Mouse (Mus musculus) B cell, adult 2 months (primary cell): ENCODE measurements around the gene Hmgb1.

Experiments used
- DNase-seq, 2 experiments: peaks; one replicate each; pipeline ENCODE4 v3.0.0; 2022

The Hmgb1 gene

DNA sequence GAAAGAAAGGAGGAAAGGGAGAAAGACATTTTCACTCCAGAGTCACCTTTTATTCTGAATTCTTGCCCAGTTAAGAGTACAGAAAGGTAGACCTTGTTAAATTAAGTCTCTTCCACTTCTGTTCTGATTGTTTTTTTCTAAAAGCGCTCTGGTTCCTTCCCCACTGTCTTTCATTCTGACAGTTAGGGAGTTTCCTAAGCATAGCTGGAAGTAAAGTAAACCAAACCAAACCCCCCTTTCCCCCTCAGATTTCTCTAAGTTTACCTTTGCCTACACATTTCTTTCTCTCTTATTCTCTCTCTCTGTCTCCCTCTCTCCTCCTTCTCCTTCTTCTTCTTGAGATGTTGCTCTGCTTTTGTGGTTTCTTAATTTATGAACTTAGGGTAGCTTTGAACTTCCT lies 85.3 kb downstream of the Hmgb1 start:
- no peak for DNase-seq

DNA sequence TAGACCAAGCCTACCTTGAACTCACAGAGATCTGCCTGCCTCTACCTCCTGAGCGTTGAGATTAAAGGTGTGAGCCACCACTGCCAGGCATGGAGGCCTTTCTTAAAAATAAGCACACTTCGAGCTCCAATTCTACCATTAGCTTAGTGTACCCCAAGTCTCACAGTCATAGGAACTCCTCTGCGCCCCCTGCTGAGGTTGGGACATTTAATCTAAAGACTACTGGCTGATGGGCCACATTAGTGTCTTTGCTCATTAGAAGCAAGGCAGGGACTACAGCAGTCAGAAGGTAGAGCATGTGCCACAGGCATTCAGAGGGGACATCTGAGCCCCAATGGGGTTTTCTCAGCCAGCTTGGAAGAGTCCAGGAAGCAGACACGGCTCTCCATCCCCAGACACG lies 86.4 kb downstream of the Hmgb1 start:
- DNase-seq: no peak

DNA sequence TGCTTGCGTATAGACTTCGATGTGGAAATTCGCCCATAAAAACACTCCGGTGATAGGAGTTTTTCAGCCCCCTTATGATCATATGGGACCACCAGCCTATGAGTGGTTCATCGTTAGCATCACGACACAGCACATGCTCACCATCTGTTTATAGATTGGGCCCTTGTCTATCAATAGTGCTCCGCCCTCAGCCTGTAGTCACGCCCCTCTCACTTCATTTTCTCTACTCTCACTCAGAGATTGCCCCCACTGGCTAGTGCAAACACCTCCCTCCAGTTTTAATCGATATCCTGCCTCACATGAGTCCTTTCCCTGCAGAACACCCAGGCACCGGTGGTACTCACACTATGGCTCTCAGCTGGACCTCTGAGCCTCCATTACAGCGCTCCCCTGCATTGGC lies 88.0 kb downstream of the Hmgb1 start:
- no peak for DNase-seq

DNA sequence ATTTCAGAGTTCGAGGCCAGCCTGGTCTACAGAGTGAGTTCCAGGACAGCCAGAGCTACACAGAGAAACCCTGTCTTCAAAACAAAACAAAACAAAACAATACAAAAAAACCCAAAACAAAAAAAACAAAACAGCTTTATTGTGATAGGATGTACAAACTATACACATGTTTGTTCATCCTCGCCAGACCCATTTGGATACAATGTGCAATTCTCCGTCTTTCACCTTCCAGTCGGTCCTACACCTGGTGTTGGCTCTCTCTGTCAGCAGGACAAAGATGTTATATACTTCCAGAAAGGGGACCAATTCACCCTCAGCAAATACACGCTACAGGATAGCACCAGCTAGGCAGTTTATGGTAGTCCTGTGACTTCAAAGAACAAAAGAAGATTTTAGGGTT lies 91.4 kb downstream of the Hmgb1 start:
- no peak for DNase-seq

DNA sequence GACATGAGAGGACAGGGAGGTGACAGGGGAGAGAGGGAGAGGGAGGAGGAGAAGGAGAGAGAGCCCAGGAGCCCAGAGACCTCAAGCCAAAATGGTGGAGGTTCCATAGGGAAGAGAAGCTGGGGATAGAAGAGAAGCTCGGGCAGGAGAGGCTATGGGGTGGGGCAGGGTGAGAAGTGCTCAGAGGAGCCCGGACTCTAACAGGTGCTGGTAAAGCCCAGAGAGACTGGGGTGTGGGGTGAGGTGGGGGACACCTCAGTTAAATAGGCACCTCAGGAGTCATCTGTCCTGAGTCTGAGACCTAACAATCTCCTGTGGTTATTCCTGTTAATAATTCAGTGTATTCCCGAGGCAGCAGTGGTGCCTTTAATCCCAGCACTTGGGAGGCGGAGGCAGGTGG lies 91.8 kb downstream of the Hmgb1 start:
- no peak for DNase-seq

DNA sequence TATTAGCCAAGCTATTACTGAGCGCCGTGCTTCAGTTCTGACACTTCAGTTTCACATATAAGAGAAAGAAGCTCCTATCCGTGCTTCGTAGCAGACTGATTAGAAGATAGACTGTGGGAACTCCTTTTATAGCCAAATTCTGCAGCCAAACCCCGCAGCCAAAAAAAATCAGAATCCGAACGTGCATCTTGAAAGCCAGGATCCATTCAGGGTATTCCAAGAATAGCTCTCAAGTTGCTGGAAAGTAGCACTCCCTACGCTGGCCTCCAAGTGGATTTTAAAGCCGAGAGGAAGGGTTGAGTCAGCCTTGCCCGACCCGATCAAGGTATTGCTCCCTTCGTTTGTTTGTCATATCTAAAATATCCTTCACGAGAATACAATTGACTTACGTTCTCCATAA lies 93.0 kb downstream of the Hmgb1 start:
- DNase-seq: no peak

DNA sequence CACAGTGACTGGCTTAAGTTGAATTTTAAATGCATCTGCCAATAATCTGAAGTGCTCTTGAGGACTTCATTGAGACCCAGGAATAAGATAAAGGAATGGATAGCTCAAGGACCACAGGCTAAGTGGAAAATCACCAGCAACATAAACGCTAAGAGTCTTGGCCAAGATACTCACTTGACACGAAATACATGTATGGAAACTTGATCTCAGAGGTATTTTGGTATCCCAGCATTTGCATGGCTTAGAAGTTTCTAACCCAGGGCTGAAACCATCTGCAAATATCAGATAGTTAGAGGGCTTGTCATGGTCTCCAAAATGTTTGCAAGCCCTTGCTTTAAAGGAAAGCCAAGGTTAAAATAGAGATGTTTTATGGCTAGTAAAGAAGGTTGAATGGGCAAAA lies 94.4 kb downstream of the Hmgb1 start:
- DNase-seq: no peak

DNA sequence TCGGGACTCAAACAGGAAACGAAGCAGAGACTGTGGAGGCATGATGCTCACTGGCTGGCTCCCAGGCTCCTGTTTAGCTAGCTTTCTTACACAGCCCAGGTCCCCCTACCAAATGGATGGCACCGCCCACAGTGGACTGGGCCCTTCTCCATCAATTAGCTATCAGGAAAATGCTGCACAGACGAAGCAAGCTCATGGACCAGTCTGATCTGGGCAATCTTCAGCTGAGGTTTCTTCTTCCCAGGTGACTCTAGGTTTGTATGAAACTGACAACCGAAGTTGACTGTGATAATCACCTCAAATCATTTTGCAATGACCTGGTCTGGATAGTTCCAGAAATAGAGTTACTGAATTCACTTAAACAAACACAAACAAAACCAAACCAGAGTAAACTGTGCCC lies 94.8 kb downstream of the Hmgb1 start:
- DNase-seq: no peak

DNA sequence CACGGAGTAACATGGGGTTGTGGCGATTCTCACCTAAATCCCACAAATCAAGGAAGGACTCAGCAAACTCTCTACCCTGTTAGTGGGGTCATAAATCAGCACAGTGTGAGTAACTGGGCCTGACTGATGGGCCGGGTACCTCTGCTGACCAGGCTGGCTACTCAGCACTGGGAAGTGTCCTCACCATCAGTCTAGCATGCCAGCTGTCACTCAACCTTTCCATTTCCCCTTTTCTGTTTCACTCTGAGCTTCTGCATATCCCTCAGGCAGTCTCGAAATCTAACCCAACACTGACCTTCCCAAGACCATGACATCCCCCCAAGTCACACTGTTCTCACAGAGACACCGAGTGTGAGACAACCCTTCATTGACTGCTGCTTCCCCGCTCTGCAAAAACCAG lies 95.4 kb downstream of the Hmgb1 start:
- DNase-seq: peak; percentile 67 to 70

DNA sequence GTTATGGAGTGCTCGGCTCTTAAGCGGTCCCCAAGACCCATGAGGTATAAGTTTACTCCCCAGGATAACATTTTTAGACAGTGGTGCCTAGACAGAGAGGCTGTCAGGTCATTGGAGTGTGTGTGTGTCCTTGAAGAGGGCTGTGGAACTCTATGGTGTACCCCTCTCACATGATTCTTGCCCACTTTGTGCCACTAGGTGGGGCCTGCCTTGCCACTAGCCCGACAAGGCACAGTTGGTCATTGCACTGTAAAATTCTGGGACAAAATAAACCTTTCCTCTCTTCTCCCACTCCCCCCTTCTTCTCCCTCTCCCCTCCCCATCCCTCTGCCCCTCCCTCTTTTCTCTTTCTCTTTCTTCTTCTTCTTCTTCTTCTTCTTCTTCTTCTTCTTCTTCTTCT lies 96.1 kb downstream of the Hmgb1 start:
- DNase-seq: peak in 1 of 2 experiments; percentile 20

DNA sequence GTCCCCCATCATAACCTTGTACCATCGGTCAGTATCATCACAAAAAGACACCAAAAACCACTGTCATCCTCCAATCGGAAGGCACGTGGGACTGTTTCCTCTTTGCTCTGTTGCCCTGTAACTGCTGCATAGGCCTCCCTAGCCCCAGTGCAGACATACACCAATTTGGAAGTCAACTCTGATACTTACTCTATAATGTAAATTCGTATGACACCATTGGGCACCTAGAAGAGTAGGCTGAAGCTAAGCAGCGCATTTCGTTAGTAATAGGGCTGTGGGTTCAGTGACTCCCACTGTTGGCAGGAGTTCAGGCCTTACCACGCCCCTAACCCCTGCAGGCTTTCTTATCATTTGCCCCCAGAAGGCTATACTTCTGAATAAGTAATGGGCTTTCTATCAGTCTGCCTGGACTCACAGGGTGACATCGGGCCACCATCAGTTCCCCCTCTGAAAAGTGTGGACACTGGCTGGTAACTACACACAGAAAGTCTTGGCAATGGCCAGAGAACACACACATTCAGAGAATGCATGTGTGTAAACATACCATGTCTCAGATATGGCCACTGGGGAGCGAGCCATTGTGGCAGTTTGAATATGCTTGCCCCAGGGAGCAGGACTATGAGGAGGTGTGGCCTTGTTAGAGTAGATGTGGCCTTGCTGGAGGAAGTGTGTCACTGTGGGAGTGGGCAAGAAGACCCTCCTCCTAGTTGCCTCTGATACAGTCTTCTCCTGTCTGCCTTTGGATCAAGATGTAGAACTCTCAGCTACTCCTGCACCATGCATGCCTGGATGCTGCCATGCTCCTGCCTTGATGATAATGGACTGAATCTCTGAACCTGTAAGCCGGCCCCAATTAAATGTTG lies 97.7 kb downstream of the Hmgb1 start:
- DNase-seq: no peak

DNA sequence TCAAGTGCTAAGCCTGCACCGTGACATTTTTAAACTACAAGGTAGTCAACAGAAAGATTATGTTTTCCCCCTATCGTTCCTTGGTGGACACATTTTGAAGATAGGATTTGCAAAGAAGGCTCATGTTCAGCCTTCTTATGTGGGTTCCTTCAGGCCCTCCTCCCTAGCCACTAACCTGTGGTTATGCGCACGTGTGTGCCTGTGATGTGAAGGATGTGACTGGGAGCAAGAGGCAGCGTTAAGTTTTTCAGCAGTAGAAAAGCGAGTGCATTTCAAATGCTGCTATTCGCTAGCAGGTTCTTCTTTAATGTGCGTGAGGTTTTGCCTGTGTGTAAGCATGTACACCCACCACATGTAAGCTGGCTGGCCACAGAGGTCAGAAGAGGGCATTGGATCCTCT lies 103.8 kb downstream of the Hmgb1 start:
- no peak for DNase-seq

DNA sequence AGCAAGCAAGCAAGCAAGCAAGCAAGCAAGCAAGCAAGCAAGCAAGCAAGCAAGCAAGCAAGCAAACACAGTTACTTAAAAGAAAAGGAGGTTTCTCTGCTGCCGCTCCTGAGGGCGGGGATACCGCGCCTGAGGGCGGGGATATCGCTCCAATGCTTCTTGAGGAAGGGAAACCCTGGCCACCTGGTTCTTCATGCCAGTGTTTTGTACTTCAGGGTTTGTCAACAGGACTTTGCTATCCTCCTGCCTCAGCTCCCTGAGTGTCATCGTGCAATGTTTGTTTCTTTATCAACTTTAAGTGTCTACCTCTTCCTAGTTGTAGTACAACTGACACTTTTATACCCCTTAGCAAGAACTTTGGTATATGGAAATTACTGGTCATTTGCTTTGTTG lies 104.5 kb downstream of the Hmgb1 start:
- no peak for DNase-seq

DNA sequence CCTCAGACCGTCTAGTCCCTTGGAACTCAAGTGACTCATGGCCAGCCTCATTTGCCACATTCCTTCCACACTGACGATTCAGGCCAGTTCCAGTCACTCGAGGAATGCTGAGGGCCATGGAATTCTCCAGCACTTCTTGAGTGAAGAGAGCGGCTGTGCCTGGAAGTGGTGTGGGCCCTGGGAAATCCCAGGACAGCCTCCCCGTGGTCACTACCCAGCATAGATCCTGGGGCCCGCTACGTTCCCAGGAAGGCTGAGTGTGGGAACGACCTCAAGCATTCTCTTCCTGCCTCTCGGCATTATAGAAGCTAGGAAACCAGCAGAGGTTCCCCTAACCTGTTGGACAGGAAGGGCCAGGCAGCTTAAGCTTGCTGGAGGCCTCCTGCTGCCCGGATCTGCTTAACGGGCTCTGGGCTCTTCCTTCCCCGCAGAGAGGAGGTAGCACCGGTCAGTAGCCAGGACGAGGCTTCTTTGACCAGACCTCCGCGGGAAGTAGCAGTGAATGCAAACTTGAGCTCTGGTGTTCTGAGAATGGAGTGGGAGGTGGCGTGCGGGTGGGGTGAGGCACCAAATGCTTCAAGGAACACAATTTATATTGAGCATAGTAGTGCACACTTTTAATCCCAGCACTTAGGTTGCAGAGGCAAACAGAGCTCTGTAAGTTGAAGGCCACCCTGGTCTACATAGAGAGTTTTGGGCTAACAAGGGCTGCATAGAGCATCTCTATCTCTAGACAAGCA lies 105.1 kb downstream of the Hmgb1 start:
- DNase-seq: no peak

DNA sequence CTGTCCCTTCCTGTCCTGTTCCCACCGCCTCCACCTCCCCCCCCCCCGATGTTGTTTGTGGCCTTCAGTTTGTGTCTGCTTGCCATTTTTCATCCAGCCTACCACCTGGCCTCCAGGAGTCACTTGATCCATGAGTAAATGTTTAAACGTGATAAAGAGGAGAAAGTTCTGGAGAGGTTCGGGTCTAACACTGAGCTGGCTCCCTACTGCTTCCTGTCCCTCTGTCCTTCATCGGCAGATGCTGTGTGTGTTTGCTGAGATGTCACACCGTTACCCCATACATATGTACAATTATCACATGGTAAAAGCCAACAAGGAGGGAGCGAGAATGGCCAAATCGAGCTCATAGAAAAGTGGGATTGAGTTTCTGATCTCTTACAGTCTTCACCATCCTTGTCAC lies 107.2 kb downstream of the Hmgb1 start:
- DNase-seq: no peak

DNA sequence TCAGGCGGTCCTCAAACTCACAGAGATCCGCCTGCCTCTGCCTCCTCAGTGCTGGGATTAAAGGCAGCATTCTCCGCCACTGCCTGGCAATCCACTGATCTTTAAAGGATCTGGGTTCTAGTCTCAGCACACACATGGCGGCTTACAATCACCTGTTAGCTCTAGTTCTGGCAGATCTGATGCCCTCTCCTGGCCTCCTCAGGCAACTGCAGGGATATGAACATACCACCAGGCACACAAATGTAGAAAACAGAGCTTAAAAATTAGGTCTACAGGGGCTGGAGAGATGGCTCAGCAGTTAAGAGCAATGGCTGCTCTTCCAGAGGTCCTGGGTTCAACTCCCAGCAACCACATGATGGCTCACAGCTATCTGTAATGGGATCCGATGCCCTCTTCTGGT lies 112.7 kb downstream of the Hmgb1 start:
- DNase-seq: no peak

DNA sequence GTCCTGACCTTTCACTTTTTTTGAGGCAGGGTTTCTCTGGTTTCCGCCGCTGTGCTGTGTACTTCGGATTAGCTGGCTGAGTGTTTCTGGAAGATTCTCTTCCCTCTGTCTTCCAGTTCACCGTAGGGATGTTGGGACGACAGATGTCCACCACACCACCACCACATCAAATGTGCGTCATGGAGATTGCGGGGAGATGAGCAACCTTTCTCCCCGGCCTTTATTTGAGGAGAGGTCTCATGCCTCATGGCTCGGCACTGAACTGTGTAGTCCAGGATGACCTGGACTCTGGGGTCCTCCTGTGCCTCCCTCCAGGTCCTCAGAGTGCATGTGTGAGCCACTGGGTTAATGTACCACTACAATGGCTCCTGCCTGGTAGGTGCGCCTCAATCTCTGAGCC lies 115.5 kb downstream of the Hmgb1 start:
- no peak for DNase-seq

DNA sequence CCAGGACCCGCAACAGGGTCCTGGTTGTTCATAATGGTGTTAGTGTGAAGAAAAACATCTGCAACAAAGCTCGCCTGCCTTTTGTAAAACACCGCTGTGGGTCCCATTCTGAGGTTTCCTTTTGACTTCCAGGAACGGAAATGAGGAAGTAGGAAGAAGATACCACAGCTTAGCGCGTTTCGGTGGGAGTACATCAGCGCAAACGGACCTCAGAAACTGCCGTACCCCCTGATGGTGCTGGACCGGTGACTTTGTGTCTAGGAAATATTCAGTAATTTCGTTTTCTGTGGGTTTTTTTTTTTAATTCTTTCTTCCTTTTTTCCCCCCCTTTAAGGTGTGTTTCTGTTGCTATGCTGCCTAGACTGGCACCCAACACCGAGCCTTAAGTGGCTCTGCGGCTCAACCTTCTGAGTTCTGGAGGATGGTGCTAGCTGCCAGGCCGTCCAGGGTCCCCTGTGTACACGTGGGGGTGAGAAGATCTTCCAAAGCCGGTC lies 116.0 kb downstream of the Hmgb1 start:
- DNase-seq: peak; percentile 25 to 30

DNA sequence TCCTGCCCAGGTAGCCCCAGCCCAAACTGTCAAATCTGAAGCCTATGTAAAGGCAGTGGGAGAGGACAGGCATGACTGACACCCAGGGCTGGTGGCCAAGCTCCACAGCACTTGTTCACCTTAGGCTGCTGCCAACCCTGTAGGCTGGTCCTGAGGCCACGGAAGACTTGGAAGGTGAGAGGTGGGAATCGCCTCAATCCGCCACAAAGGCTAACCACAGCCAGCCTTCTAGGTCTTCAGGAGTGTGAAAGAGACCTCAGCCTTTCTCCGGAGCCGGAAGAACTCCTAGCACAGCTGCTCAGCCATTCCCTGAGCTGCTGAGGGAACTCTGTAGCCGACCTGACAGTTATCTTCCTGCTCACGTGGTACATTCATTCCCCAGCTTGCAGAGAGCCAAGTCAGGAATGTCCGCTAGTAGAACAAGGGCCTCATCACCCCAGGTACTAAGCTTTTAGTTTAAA lies 116.8 kb downstream of the Hmgb1 start:
- DNase-seq: no peak

DNA sequence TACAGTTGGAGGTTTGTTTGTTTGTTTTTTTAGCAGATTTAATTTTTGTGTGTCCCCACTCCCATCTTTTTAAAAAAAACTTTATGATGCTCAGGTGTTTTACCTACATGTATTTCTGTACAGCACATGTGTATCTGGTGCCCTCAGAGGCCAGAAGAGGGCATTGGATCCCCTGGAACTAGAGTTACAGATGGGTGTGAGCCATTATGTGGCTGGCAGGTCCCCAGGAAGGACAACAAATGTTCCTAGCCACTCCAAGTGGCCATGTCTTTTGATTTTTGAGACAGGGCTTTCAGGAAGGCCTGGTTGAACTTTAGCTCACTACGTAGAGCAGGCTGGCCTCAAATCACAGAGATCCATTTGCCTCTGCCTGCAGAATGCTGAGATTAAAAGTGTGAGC lies 121.5 kb downstream of the Hmgb1 start:
- no peak for DNase-seq

DNA sequence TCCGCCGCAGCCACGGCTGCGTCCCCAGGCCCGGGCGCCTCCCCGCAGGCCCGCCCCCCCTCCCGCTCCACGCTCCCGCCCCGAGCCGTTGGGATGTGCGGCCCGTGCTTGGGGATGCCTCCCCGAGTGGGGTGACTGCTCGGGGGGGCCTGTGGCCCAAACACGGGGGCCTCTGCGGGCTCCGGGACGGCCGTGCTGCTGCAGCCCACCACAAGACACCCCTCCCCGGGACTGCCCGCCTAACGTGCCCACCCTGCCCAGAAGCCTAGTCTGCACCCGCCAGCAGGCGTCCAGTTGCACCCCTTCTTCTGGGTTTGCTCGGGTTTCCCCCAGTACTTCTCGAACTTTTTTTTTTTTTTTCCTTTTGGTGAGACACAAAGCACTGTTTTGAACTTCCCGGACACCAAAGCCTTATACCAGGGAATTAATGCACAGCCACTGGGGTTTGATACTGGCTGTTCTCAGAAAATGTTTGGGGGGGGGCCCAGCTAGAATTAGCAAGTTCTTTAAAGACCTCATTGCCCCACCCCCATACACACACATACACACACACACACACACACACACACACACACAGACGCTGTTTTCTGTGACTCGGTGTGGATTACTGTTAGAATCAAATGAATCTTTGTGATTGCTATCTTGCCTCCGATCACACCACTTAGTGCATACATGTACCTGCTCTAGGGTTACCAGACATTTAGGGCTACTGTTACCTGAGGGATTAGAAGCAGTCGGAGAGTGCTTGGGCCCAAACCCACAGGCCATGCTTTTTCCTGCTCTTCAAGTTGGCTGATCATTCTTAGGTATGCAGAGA lies 130.7 kb downstream of the Hmgb1 start:
- DNase-seq: no peak

DNA sequence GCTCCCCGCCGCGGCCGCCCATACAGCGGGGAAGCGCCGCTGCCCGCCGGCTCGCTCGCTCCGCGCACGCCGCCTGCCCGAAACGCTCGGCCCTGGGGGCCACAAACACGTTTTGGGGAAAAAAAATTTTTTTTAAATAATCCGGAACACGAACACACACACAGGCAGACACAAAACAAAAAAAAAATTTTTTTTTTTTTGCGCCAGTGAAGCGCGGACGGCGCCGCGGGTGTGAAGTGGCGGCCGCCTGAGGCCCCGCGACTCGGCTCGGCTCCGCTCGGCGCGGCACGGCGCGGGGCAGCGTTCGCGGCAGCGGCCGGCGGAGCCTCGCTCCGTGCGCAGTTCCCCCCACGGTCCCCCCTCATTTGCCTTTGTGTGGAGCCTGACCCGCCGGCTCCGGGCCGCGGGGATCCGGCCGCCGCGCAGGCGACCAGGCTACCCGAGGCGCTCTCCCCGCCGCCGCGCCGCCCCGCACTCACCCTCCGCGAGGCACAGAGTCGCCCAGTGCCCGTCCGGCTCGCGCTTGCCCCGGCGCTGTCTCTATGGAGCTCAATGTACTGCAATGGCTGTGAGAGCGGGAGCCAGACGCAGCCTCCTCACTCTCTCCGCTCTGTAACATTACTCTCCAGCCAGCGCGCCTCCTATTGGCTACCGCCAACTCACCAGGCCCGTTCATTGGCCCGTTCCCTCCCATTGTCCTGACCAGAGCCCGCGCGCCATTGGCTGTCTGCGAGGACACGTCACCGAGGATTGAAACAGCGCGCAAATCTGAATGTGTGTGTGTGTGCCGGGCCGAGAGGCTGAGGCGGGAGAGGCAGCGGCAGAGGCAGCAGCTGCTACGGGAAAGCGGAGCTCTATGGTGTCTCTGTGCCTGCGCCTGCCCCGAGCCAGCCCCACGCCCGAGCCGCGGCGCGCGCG lies 131.6 kb downstream of the Hmgb1 start:
- peak; percentile 94 to 95 for DNase-seq
